Mouse (Mus musculus): ENCODE measurements around the gene Pcp4l1. TPM values are rescaled to one million over a fixed set of nuclear protein-coding genes. Genes with fewer than 3 reads are reported as not detected.
A peak's percentile ranks its signal among the peaks of the same experiment; 100 is the strongest.
"Not testable (repeated sequence)": the region's sequence is repeated elsewhere in the genome, so short reads cannot be mapped to it uniquely, and the experiment has no call there.

Gene Pcp4l1
- total RNA-seq, 2 experiments from 2014 or later, result 3.6 TPM; not detected in 1

- ATAC-seq (replicated peaks; ENCODE audit: low FRiP score, low TSS enrichment, poor library complexity, severe bottlenecking), result no peak
Measured at GRCm38 (mm10) chr1:171151966-171152365, 44.1 kb downstream of the Pcp4l1 start.

DNA sequence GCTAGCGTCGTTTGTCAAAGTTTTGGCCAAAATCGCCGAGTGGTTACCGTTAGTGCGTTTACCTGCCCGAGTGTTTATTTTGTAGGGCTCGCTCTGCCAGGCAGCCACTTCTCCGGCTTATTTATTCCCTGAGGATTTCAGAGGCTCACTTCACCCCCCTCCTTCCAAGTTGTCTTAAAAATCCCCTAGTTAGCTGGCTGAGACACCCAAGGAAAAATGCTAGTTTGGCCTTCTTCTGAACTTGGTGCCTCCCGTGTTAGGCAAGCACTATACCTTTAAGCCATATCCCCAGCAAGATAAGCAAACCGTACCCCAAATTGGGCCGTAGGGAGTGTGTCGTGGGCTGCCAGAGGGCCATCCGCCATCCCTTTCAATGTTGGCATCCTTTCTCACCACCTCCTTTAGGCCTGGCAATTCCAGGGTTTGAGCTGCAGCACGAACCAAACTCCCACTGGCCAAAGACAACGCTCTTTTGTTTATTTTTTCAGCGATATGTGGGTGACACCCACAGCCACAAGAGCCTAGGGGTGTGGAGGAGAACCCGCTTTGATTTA lies 45.2 kb downstream of the Pcp4l1 start:
- peak; percentile 37; the same call in 1 of the 2 replicates for ATAC-seq (replicated peaks; ENCODE audit: low FRiP score, low TSS enrichment, poor library complexity, severe bottlenecking)

- peak; percentile 99 for ATAC-seq (replicated peaks; ENCODE audit: low FRiP score, low TSS enrichment, poor library complexity, severe bottlenecking)
Measured at GRCm38 (mm10) chr1:171149974-171150760, 45.9 kb downstream of the Pcp4l1 start, which contains the start of the genes Sdhc and Mpz. TSS of gene Sdhc (minus strand) at chr1:171150603. TSS of gene Mpz (plus strand) at chr1:171150711.

DNA sequence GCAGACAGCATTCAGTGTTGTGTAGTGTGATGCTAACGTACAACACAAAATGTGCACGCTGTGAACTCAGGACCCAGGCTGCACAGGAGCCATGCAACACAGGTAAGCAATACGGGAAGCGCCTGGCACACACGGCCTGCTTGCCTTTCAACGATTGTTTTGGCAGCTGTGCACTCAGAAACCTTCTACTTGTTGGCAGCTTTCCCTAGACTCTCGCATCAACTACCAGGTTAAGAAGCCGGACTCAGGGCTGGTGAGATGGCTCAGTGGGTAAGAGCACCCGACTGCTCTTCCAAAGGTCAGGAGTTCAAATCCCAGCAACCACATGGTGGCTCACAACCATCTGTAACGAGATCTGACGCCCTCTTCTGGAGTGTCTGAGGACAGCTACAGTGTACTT lies 53.1 kb downstream of the Pcp4l1 start:
- ATAC-seq (replicated peaks; ENCODE audit: low FRiP score, low TSS enrichment, poor library complexity, severe bottlenecking), result not testable (repeated sequence)

DNA sequence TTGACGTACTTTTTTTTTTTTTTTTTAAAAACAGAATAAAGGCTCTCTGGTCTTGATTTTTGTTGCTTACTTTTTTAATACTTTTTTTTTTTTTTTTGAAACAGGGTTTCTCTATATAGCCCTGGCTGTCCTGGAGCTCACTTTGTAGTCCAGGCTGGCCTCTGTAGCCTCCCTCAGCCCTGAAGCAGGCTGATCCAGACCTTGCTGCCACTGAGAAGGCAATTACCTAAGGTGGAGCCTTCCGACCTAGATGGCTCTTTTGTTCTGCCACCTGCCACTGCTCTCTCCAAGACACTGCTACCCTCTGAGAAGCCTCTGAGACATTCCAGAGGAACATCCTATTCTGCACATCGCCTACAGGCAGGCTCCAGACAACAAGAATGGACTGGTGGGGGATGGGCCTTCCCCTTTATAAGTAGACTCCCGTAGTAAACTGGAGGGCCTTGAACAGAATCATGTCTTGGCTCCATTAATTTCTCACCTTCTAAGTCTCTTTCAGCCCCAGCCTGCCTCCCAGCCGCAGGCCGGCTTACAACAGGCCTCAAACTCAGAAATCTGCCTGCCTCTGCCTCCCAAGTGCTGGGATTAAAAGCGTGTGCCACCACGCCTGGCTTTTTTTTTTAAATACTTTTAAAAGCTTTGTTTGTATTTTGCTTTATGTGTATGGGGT lies 58.4 kb downstream of the Pcp4l1 start:
- ATAC-seq (replicated peaks; ENCODE audit: low FRiP score, low TSS enrichment, poor library complexity, severe bottlenecking), result not testable (repeated sequence)

DNA sequence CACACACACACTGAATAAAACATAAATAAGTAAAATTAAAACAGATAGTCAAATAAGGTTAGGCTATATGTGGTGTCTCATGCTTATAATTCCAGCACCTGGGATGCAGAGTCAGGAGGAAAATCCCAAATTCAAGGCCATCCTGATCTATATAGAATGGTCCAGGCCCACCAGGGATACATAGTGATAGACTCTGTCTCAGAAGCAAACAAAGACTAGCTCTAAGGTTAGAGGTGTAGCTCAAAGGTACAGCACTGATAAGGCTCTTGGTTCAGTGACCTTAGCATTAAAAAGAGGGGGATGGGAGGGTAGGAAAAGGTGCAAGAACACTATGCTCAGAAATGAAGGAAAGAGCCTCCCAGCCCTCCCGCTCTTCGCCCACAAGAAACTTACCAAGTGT lies 60.5 kb downstream of the Pcp4l1 start:
- ATAC-seq (replicated peaks; ENCODE audit: low FRiP score, low TSS enrichment, poor library complexity, severe bottlenecking), result no peak

GRCm38 (mm10) chr1:171130971-171131370 lies 65.1 kb downstream of the Pcp4l1 start:
- no peak for ATAC-seq (replicated peaks; ENCODE audit: low FRiP score, low TSS enrichment, poor library complexity, severe bottlenecking)

DNA sequence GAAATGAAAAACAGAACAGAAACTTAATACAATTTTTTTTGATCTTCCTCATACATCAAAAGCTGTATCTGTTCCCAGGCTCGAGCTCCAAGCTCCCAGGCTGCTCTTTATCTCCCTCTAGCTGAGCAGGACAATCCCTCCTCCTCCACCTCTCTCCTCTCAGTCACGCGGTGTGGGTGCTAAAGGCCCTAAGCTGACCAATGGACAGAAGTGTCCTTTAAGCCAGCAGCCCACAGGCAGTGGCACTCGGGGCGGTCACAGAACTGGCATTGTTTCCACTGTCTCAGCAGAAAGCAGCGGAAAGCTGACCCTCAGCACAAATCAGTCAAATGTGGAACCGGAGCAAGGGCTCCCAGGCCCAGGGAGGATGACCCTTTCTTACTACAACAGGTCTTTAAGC lies 66.8 kb downstream of the Pcp4l1 start:
- ATAC-seq (replicated peaks; ENCODE audit: low FRiP score, low TSS enrichment, poor library complexity, severe bottlenecking), result no peak

DNA sequence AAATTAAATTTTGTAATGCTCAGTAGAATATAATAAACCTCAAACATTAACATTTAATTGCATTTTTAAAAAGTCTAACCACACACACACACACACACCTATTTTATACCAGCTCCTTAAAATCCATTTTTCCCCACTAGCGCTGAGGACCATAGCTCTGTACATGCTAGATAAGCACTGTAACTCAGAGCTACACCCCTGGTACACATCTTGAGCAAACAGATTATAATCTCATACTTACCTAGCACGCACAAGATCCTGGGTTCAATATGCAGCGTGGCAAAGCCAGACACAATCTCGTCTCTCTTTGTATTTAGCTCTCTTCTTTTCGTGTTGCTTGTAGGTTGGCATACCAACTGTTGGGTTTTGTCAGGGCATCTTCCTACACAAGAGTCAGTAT lies 71.7 kb downstream of the Pcp4l1 start:
- peak; percentile 79 for ATAC-seq (replicated peaks; ENCODE audit: low FRiP score, low TSS enrichment, poor library complexity, severe bottlenecking)

Other genes with a start within 250 kb of the Pcp4l1 start
- gene Fcgr2b, start 219.7 kb downstream of the Pcp4l1 start, total RNA-seq (2014; fragmentation: Nextera tagmentation), result 4.5 and 6.0 TPM in 2 replicates
- gene Fcgr2b, start 219.7 kb downstream of the Pcp4l1 start, total RNA-seq (2017), result 3.8 TPM in 1 of 2 replicates, not detected in the other
- 0.40 TPM in 1 of 2 replicates, not detected in the other for gene Fcgr4, start 177.3 kb downstream of the Pcp4l1 start, total RNA-seq (2014; fragmentation: Nextera tagmentation)
- gene Fcgr4, start 177.3 kb downstream of the Pcp4l1 start, total RNA-seq (2017), result not detected in 2 replicates
- 1.4 and 6.3 TPM in 2 replicates for gene Fcgr3, start 131.3 kb downstream of the Pcp4l1 start, total RNA-seq (2014; fragmentation: Nextera tagmentation)
- gene Fcgr3, start 131.3 kb downstream of the Pcp4l1 start, total RNA-seq (2017), result 1.9 and 2.2 TPM in 2 replicates
- 12.6 and 18.9 TPM in 2 replicates for gene Cfap126, start 82.3 kb downstream of the Pcp4l1 start, total RNA-seq (2014; fragmentation: Nextera tagmentation)
- 4.3 and 11.8 TPM in 2 replicates for gene Cfap126, start 82.3 kb downstream of the Pcp4l1 start, total RNA-seq (2017)
- gene Sdhc, start 45.7 kb downstream of the Pcp4l1 start, total RNA-seq (2014; fragmentation: Nextera tagmentation), result 150 and 178 TPM in 2 replicates
- gene Sdhc, start 45.7 kb downstream of the Pcp4l1 start, total RNA-seq (2017), result 72.0 and 84.7 TPM in 2 replicates
- not detected in 2 replicates for gene Mpz, start 45.6 kb downstream of the Pcp4l1 start, total RNA-seq (2014; fragmentation: Nextera tagmentation)
- gene Mpz, start 45.6 kb downstream of the Pcp4l1 start, total RNA-seq (2017), result 0.61 TPM in 1 of 2 replicates, not detected in the other
- gene Nr1i3, start 17.7 kb upstream of the Pcp4l1 start, total RNA-seq (2014; fragmentation: Nextera tagmentation), result 0.07 TPM in 1 of 2 replicates, not detected in the other
- 0.38 TPM in 1 of 2 replicates, not detected in the other for gene Nr1i3, start 17.7 kb upstream of the Pcp4l1 start, total RNA-seq (2017)
- 22.3 and 46.9 TPM in 2 replicates for gene Tomm40l, start 26.2 kb upstream of the Pcp4l1 start, total RNA-seq (2014; fragmentation: Nextera tagmentation)
- gene Tomm40l, start 26.2 kb upstream of the Pcp4l1 start, total RNA-seq (2017), result 25.0 and 33.7 TPM in 2 replicates
- 3.8 TPM in 1 of 2 replicates, not detected in the other for gene Apoa2, start 28.8 kb upstream of the Pcp4l1 start, total RNA-seq (2014; fragmentation: Nextera tagmentation)
- gene Apoa2, start 28.8 kb upstream of the Pcp4l1 start, total RNA-seq (2017), result not detected in 2 replicates
- gene Fcer1g, start 38.1 kb upstream of the Pcp4l1 start, total RNA-seq (2014; fragmentation: Nextera tagmentation), result 3.7 and 9.1 TPM in 2 replicates
- 11.9 and 14.3 TPM in 2 replicates for gene Fcer1g, start 38.1 kb upstream of the Pcp4l1 start, total RNA-seq (2017)
- gene Adamts4, start 54.2 kb upstream of the Pcp4l1 start, total RNA-seq (2014; fragmentation: Nextera tagmentation), result 0.11 TPM in 1 of 2 replicates, not detected in the other
- gene Adamts4, start 54.2 kb upstream of the Pcp4l1 start, total RNA-seq (2017), result not detected in 2 replicates
- gene Ndufs2, start 55.1 kb upstream of the Pcp4l1 start, total RNA-seq (2014; fragmentation: Nextera tagmentation), result 273 and 313 TPM in 2 replicates
- gene Ndufs2, start 55.1 kb upstream of the Pcp4l1 start, total RNA-seq (2017), result 280 and 331 TPM in 2 replicates
- 34.5 and 55.7 TPM in 2 replicates for gene B4galt3, start 74.1 kb upstream of the Pcp4l1 start, total RNA-seq (2014; fragmentation: Nextera tagmentation)
- 15.2 and 24.0 TPM in 2 replicates for gene B4galt3, start 74.1 kb upstream of the Pcp4l1 start, total RNA-seq (2017)
- 114 and 123 TPM in 2 replicates for gene Ppox, start 84.9 kb upstream of the Pcp4l1 start, total RNA-seq (2014; fragmentation: Nextera tagmentation)
- gene Ppox, start 84.9 kb upstream of the Pcp4l1 start, total RNA-seq (2017), result 18.1 and 29.5 TPM in 2 replicates
- 44.1 and 50.1 TPM in 2 replicates for gene Usp21, start 91.7 kb upstream of the Pcp4l1 start, total RNA-seq (2014; fragmentation: Nextera tagmentation)
- 16.9 and 33.0 TPM in 2 replicates for gene Usp21, start 91.7 kb upstream of the Pcp4l1 start, total RNA-seq (2017)
- 74.8 and 83.3 TPM in 2 replicates for gene Ufc1, start 98.8 kb upstream of the Pcp4l1 start, total RNA-seq (2014; fragmentation: Nextera tagmentation)
- 65.6 and 72.6 TPM in 2 replicates for gene Ufc1, start 98.8 kb upstream of the Pcp4l1 start, total RNA-seq (2017)
- gene Dedd, start 132.9 kb upstream of the Pcp4l1 start, total RNA-seq (2014; fragmentation: Nextera tagmentation), result 22.4 and 38.5 TPM in 2 replicates
- 13.5 and 23.7 TPM in 2 replicates for gene Dedd, start 132.9 kb upstream of the Pcp4l1 start, total RNA-seq (2017)
- 10.4 and 22.0 TPM in 2 replicates for gene Nit1, start 149.4 kb upstream of the Pcp4l1 start, total RNA-seq (2014; fragmentation: Nextera tagmentation)
- gene Nit1, start 149.4 kb upstream of the Pcp4l1 start, total RNA-seq (2017), result 39.2 and 42.4 TPM in 2 replicates
- gene Pfdn2, start 149.4 kb upstream of the Pcp4l1 start, total RNA-seq (2014; fragmentation: Nextera tagmentation), result 45.1 and 97.3 TPM in 2 replicates
- 66.2 and 101 TPM in 2 replicates for gene Pfdn2, start 149.4 kb upstream of the Pcp4l1 start, total RNA-seq (2017)
- gene Klhdc9, start 164.5 kb upstream of the Pcp4l1 start, total RNA-seq (2014; fragmentation: Nextera tagmentation), result 0.20 TPM in 1 of 2 replicates, not detected in the other
- 0.80 TPM in 1 of 2 replicates, not detected in the other for gene Klhdc9, start 164.5 kb upstream of the Pcp4l1 start, total RNA-seq (2017)
- not detected in 2 replicates for gene Nectin4, start 173.8 kb upstream of the Pcp4l1 start, total RNA-seq (2014; fragmentation: Nextera tagmentation)
- 0.14 and 0.27 TPM in 2 replicates for gene Nectin4, start 173.8 kb upstream of the Pcp4l1 start, total RNA-seq (2017)
- 11.8 and 20.7 TPM in 2 replicates for gene Arhgap30, start 192.7 kb upstream of the Pcp4l1 start, total RNA-seq (2014; fragmentation: Nextera tagmentation)
- gene Arhgap30, start 192.7 kb upstream of the Pcp4l1 start, total RNA-seq (2017), result 18.7 and 28.7 TPM in 2 replicates
- gene Usf1, start 215.0 kb upstream of the Pcp4l1 start, total RNA-seq (2014; fragmentation: Nextera tagmentation), result 24.1 and 32.0 TPM in 2 replicates
- gene Usf1, start 215.0 kb upstream of the Pcp4l1 start, total RNA-seq (2017), result 46.2 and 60.5 TPM in 2 replicates
- gene Tstd1, start 222.6 kb upstream of the Pcp4l1 start, total RNA-seq (2014; fragmentation: Nextera tagmentation), result not detected in 2 replicates
- 1.1 TPM in 1 of 2 replicates, not detected in the other for gene Tstd1, start 222.6 kb upstream of the Pcp4l1 start, total RNA-seq (2017)
- gene F11r, start 241.3 kb upstream of the Pcp4l1 start, total RNA-seq (2014; fragmentation: Nextera tagmentation), result not detected in 2 replicates
- gene F11r, start 241.3 kb upstream of the Pcp4l1 start, total RNA-seq (2017), result 0.38 and 2.3 TPM in 2 replicates

All from megakaryocyte-erythroid progenitor cell, adult 5-6 weeks (primary cell).